Mouse (Mus musculus) left cerebral cortex, postnatal 36 days (tissue): ENCODE results near the gene St3gal3. TPM values are rescaled to one million over a fixed set of nuclear protein-coding genes. Genes with fewer than 3 reads are reported as not detected.

ENCODE experiments used
- DNase-seq, 2 experiments: peaks; one replicate each; pipeline ENCODE4 v3.0.0; 2021 to 2022; ENCODE audit warnings: low spot score in 2 of 2, mixed read lengths in 1 of 2
- intact Hi-C: fragments of 180-260 bp; cut with DNase I; formaldehyde crosslinking; loops from one replicate; pipeline ENCODE4 v1.15.1; 2025
- total RNA-seq, 2 experiments: library from RNA; stranded (reverse); gene quantifications; 2 replicates each; pipeline ENCODE4 v1.2.3; 2021

The St3gal3 gene
- total RNA-seq, 2 experiments from 2014 or later, result 47.0 to 51.5 TPM

DNA sequence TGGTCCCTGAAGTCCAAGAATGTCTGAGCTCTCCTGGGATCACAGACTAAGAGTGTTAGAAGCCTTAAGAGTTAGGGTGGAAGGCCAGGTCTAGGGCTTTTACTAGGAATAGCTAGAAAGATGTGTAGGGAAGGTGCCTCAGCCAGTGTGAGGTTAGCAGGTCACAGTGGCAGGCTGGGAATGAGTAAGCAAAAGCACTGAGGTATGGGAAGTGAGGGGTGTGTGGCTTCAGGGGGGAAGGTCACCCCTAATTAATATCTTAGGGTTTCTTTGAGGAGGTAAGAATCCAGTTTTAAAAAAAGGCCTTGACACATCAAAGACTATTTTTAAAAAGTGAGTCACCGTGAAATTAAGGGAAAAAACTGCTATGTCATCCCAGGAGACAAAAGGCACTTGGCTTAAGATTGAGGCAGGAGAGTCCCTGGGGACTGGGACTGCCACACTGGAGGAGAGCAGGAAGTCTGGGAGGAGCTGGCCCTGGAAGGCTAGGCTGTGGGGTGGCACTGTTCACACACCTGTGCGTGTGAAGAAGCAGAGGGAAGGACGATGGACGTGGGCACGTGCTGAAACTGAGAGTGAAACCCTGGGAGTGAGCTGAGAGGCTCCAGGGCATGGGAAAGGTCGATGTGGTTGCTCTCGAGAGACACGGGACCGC lies 72.8 kb downstream of the St3gal3 start:
- intact Hi-C loops, result loop anchor here (5.0 to 10.0 kb wide), 2 partner anchors 77 to 135 kb away; partner anchors contain the start of gene Artn
- DNase-seq, result no peak

DNA sequence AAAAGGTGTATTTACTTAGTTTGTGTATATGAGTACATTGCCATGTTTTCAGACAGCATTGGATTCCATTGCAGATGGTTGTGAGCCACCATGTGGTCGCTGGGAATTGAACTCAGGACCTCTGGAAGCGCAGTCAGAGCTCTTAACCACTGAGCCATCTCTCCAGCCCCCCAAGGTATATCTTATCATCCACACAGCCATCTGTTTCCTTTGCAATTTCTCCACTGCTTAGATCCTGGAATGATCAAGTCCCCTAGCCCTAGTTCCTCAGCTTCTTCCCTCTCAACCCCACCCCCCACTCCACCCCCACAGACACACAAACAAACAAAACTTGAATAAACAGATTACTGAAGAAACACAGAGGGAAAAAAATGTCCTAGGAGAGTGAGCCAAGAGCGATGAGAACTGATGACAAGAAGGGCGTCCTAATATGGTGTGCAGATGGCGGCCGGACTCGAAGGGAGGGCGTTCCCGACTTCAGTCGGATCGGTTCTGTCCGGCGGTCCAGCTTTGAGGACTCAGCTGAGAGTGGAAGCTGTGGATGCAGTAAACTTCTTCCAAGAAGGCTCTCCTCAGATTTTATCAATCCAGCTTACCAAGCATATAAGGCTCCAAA lies 73.7 kb downstream of the St3gal3 start:
- DNase-seq, result no peak
- intact Hi-C loops, result loop anchor here (5.0 to 10.0 kb wide), 2 partner anchors 76 to 134 kb away; partner anchors contain the start of gene Artn

DNA sequence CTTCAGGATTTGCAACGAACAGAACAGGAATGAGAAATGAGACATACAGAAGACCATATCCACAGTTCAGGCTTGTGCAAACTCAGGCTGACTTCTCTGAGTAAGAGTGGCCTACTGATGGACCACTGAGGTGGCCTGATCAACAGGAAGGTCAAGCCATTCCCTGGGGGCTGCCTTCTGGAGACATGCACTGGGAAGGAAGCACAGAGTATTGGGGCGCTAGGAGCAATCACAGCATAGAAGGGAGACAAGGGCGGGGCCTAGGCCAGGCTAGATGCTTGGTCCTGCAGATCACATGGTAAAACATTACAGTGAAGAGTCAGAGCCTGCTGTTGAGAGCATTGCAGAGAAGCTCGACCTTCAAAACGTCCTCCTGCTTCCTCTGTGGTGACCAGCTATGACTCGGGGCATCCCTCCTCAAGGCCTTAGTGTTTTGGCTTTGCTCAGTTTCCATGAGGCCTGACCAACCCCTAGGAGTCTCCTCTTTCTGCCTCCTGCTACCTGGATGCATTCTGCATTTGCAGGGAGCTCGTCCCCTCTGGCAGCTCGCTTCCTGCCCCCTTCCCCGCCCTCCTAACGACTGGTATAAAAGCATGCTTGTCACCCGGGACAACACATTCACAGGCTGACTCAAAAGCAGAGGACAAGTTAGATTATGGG lies 74.8 kb downstream of the St3gal3 start:
- intact Hi-C loops, result loop anchor here (5.0 to 10.0 kb wide), 2 partner anchors 75 to 133 kb away; partner anchors contain the start of gene Artn
- no peak for DNase-seq

DNA sequence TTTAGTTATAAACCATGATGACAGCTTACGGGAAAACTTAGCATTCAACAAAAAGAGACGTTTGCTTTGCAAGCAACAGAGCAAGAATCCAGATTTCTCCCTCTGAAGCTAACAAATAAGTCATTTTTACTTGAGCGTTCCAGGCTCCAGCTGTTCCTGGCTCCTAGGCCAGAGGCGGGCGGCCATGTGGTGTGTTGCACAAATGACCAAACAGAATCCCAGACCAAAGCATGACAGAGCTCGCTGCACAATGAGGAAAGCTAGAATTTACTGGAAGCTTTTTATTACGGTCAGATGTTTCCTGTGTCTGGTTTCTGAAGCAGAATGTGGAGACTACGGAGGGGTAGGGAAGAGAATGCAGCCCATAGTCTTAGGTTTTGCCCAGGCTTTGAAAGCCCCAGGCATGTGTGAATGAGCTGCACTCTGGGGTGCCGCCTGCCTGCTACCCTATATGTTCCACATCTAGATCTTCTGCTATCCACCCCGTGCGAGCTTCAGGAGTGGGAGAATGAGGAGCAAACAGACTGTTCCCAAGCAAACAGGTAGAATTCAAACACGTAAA lies 76.5 kb downstream of the St3gal3 start:
- intact Hi-C loops, result no loop called here
- DNase-seq, result no peak

DNA sequence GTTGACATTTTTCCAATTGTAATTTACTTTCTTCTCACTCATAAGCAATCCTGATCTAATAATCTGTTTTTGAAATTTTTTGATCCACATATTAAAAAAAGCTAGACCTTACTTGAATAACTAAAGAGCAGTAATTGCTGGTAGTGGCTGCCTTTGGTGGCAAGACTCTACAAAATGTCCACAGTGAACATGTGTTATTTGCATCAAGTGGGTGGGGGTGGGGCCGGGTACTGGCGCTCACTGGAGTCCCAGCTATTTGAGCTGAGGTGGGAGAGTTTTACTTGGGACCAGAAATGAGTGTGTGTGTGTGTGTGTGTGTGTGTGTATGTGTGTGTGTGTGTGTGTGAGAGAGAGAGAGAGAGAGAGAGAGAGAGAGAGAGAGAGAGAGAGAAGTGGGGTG lies 77.6 kb downstream of the St3gal3 start:
- intact Hi-C loops, result no loop called here
- no peak for DNase-seq

DNA sequence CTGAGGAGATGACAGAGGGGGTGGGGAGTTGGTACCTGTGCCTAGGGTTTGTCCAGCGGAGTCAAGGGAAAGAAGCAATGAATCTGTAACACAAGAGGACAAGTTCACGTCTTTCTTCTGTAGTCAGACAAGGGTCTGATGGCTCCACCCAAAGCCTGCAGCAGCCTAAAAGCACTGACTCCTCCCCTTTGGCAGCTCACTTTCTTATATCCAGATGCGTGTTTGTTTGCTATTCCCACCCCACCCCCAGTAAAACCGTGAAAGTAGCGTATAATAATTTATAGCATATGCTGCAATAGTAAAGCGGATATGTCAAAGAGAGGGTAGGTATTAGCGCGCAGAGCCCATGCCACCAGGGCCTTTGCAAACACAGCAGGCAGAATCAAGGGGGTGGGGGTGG lies 80.1 kb downstream of the St3gal3 start:
- intact Hi-C loops, result no loop called here
- no peak for DNase-seq

DNA sequence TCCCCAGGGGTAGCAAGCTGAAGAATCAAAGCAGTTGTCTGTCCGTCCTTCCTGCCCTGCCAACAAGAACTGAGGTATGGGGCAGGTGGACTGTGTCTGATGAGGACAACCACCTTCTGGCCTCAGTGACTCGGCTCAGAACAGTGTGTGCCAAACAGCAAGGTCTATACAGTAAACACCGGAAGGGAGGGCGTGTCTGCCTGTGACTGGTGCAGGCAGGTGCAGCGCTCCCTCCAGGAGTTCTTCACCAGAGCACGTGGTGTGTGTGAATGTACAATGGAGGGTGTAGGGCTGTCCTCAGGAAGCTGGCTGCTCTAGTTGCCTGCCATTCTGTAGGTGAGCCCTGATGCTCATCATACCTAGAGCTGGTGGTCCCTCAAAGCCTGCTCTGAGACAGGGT lies 80.8 kb downstream of the St3gal3 start:
- DNase-seq, result no peak
- intact Hi-C loops, result no loop called here

DNA sequence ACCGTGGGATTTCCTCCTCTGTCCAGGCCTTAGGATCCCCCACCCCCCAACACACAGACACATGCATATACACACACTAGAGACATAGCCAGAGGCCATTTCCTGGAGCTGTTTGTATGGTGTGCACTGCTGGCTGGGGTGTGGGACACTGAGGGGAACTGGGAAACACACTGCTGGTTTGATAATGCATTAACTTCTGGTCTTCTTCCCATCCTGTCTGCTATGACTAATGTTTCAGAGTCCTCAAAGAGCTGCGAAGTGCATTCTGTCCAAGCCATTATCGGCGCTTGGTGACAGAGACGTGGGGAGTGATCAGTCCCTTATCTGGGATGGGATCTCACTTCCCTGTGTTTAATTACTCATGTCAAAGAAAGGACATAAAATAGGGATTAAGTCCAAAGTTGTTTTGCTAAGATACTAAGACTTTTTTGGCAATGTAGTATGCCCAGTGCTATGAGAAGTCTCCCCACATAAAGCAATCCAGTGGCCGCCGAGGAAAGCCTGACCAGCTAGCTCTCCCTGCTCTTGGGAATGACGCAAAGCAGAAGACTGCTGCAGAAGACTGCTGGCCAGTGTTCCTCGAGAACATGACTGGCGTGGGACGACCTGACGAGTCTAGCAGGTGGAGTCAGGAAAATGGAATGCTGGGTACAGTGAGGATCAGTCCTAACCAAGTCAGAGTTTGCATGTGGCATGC lies 85.0 kb downstream of the St3gal3 start:
- intact Hi-C loops, result no loop called here
- DNase-seq, result no peak

DNA sequence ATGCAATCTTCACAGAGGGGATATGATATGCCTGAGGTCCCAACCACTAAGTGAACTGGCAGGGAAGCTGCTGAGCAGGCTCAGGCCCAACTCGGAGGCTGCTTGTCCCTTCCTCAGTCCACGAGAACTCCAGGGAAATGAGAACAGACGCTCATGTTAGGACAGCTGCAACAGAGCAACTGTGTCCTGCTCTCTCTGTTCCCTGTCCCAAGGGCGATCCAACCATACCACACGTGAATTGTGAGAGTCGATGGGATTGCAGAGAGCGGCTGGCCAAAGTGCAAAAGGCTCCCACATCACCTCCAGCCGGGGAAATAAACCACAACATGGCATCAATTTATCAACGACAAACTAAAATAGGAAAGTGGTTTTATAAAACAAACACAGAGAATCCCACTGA lies 90.2 kb downstream of the St3gal3 start:
- intact Hi-C loops, result no loop called here
- no peak for DNase-seq

DNA sequence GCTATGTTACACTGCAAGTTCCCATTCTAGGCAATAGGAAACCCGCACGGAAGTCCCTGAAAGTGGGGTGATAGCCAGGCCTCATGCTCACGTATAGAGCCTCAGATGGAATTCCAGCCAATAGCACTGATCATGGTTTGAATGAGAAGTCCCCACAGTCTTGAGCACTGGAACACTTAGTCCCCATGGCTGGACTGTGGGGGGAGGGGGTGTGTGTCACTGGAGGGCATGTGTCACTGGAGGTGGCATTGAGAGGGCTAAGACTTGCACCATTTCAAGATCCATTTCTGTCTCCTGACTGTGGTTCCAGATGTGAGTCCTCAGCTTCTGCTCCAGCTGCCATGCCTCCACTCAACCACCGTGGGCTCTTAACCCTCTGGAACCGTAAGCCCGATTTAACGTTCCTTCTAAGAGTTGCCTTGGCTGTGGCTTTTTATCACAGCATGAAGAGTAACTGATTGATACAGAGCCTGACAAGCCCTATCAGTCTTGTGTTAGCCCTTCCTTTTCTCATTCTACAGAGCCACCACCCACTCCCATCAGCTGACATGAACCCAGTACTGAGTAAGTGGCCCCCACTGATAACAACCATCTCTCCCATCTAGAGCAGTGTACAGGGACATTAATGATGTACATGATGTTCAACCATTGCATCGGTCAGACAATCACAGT lies 91.2 kb downstream of the St3gal3 start:
- intact Hi-C loops, result no loop called here
- no peak for DNase-seq

DNA sequence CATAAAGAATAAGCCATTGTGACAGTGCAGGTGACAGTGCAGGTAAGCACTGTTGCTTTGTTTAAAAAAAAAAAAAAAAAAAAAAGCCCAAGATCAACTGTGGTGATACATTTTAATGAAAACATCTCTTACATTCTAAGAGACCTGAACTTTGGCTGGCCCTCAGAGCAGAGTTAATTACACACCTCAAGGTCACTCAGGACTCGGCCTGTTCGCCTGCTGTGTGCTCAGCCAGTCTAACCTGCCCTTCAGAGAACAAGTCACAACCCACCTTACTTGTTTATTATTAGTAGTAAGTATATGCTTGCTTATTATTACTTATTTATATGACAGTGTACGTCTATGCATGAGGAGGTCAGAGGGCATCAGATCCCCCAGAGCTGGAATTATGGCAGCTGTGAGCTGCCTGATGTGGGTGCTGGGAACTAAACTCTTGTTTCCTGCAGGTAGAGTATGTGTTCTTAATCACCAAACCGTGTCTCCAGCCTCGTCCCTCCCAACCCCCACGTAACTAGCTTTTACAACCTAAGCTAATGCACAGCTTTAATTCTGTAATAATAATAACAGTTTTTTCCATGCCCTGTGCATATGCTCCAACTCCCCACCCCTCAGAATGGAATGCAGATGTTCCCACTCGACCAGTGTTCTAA lies 91.9 kb downstream of the St3gal3 start:
- intact Hi-C loops, result no loop called here
- no peak for DNase-seq

DNA sequence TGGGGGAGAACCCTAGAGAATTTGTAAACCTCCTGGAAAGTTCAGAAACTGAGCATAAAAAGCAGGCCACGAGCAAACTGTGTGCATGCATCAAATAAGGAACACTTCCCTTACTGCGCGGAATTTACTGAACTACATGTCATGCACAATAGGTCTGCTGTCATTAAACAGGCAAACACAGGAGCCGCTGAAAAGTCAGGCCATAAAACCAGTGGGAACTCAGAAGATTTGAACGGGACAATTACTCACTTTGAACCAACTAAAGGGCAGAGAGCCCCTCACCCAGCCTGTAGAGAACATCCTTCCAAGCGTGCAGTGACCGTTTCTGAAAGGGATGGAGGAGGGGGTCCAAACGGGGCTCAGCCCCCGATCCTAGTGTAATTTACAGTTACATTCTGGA lies 93.6 kb downstream of the St3gal3 start:
- DNase-seq, result no peak
- intact Hi-C loops, result no loop called here

DNA sequence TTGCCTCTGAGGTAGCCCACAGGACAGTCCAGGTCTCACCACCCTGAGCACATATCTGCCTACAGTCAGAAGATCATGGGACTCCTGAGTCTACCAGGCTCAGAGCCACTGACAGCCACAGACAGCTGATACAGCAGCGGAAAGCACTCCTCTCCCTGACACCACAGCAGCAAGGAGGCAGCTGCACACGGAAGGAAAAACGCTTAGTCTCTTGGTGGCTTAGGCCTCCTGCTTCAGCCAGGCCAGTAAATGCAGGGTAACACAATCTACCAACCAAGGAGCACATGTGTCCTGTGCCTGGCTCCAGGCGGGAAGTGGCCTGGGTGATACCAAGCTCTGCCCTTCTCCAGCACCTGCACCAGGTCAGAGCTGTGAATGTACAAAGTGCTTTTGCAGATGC lies 94.1 kb downstream of the St3gal3 start:
- intact Hi-C loops, result no loop called here

DNA sequence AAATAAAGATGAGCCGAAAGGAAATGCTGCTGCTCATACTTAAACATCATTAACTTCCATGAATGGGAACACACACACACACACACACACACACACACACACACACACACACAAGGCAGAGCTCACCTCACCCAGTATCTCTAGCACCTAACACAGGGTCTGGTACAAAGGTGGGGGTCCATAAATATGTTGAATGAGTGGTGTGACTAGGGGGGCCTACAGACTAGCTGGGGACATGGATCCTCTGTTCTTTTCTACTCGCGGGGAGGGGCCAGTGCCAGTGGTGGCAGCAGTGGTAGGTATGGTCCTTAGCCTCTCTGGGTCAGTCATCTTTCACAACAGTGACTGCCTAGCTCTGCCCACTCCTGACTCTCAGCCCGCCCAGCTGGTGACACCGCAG lies 94.8 kb downstream of the St3gal3 start:
- intact Hi-C loops, result no loop called here
- no peak for DNase-seq

More for the DNA sequence above, 94.1 kb downstream of the St3gal3 start:
- no peak for DNase-seq

DNA sequence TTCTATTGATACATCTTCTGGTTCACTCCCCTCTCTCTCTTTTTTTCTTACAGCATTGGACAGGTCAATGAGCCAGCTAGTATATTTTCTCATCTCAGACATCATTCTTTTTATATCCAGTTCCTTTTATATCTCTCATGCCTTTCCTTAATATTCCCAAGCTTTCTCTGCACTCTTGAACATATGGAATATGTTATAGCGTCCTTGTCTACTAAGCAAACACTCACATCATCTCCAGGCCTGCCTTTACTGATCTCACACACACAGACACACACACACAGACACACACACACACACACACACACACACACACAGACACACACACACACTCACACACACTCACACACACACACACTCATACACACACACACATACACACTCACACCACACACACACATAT lies 96.7 kb downstream of the St3gal3 start:
- no peak for DNase-seq
- intact Hi-C loops, result no loop called here

DNA sequence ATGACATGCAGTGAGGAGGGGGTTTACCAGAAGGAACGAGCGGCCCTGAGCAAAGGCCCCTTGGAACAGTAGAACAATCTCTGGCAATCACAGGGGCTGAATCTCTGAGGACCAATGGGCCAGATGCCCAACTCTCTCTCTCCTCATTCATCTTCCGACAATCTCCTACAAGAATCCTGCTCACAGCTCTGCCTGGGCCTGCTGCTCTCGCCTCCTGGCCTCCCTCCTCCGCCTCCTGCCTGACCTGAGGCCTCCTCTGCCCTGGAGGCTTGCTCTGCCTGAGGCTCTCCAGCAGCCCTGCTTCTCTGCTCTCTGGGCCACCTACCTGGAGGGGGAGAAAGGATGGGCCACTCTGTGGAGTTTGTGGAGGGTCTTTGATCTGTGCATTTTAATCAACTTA lies 97.3 kb downstream of the St3gal3 start:
- intact Hi-C loops, result no loop called here
- no peak for DNase-seq

DNA sequence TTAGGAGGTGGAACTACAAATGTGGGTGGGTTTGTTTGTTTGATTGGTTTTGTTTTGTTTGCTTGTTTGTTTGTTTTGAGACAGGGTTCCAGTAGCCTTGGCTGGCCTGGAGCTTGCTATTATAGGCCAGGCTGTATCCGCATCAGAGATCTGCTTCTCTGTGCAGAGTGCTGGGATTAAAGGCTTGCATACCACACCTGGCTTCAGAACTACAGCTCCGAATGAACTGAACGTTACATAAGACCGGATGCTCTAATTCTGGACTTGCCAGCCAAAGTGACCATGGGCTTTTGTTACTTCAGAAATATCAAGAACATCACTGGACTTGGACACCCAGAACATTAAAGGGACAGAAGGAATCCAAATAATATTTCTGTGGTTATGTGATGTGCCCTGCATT lies 98.2 kb downstream of the St3gal3 start:
- no peak for DNase-seq

DNA sequence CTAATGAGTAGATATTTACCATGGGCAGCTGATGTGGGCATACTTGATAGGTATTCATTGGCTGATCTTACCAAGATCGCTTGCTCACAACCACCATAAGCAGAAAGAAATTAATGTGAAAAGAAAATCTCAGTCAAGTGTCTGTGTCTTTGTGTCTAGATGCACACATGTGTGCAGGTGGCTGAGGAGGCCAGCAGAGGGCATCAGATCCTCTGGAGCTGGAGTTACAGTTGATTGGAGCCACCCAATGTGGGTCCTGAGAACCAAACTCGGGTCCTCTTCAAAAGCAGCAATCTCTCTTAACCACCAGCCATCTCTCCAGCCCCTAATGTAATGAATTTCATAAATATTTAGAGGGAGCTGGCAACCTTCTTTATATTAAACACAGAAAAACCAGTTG lies 99.6 kb downstream of the St3gal3 start:
- intact Hi-C loops, result no loop called here

More for the DNA sequence above, 98.2 kb downstream of the St3gal3 start:
- intact Hi-C loops, result no loop called here

DNA sequence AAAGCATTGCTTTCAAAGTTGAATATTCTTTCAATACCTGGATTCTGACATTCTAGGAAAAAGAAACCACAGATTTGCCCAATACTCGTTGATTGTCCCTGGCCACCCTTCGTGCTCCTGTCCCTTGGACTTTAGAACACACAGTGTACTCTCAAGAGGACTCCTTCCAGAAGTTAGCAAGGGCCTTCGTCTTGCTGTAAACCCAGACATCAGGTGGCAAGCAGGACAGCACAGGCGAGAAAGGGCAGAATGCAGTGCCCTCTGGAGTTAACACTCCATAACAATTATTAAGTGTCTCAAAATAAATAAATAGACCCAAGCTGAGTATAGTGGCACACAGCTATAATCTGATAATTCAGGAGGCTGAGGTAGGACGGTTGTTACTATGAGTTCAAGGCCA lies 101.7 kb downstream of the St3gal3 start:
- intact Hi-C loops, result no loop called here
- DNase-seq, result no peak

More for the DNA sequence above, 99.6 kb downstream of the St3gal3 start:
- DNase-seq, result no peak
